Mouse (Mus musculus) E14TG2a.4 (cell line): ENCODE data around the gene Lgmn.

ENCODE experiments used
- CTCF ChIP-seq: conservative IDR thresholded peaks from 2 replicates; pipeline ENCODE4 v1.5.1; 2014; ENCODE audit warnings: low read length
- NANOG ChIP-seq: IDR thresholded peaks from 2 replicates; pipeline ENCODE4 v1.6.1; 2014; ENCODE audit warnings: borderline replicate concordance, low read length, mixed read lengths

- TF ChIP-seq CTCF (peak; percentile 70), NANOG (no peak)
Measured at GRCm38 (mm10) chr12:102464650-102465049, 25.0 kb upstream of the Lgmn start.
